Mouse (Mus musculus) spleen, postnatal 36 days (tissue): ENCODE results near the gene Ifnar1.
"Not testable (repeated sequence)": the region's sequence is repeated elsewhere in the genome, so short reads cannot be mapped to it uniquely, and the experiment has no call there.

ENCODE experiments used
- DNase-seq, 2 experiments: peaks; one replicate each; pipeline ENCODE4 v3.0.0; 2022; ENCODE audit warnings: low spot score in 2 of 2, mixed read lengths in 1 of 2

The Ifnar1 gene

GRCm38 (mm10) chr16:91504701-91505100 lies 19.7 kb downstream of the Ifnar1 start:
- DNase-seq: no peak

- DNase-seq: no peak
Observed at GRCm38 (mm10) chr16:91505116-91505601, 20.1 kb downstream of the Ifnar1 start.

GRCm38 (mm10) chr16:91506396-91506795 lies 21.4 kb downstream of the Ifnar1 start:
- no peak for DNase-seq

- DNase-seq: peak; percentile 73 to 79
Observed at GRCm38 (mm10) chr16:91512161-91512787, 27.2 kb downstream of the Ifnar1 start.

GRCm38 (mm10) chr16:91513099-91513498 lies 28.1 kb downstream of the Ifnar1 start:
- no peak for DNase-seq

GRCm38 (mm10) chr16:91517020-91517419 lies 32.0 kb downstream of the Ifnar1 start:
- DNase-seq: no peak

GRCm38 (mm10) chr16:91522040-91522439 lies 37.0 kb downstream of the Ifnar1 start:
- DNase-seq: peak; percentile 65 to 76

GRCm38 (mm10) chr16:91522479-91523309 lies 37.7 kb downstream of the Ifnar1 start:
- peak; percentile 87 to 91 for DNase-seq

- DNase-seq: no peak
Observed at GRCm38 (mm10) chr16:91524206-91524605, 39.2 kb downstream of the Ifnar1 start.

GRCm38 (mm10) chr16:91526274-91526673 lies 41.2 kb downstream of the Ifnar1 start:
- no peak for DNase-seq

GRCm38 (mm10) chr16:91527051-91527450 lies 42.0 kb downstream of the Ifnar1 start:
- DNase-seq: peak; percentile 50 to 67

- no peak for DNase-seq
Observed at GRCm38 (mm10) chr16:91527500-91527899, 42.5 kb downstream of the Ifnar1 start.

GRCm38 (mm10) chr16:91528578-91528977 lies 43.5 kb downstream of the Ifnar1 start:
- no peak for DNase-seq

GRCm38 (mm10) chr16:91530830-91531229 lies 45.8 kb downstream of the Ifnar1 start:
- not testable (repeated sequence) for DNase-seq

GRCm38 (mm10) chr16:91531856-91532255 lies 46.8 kb downstream of the Ifnar1 start:
- no peak for DNase-seq

- DNase-seq: no peak
Observed at GRCm38 (mm10) chr16:91532429-91532828, 47.4 kb downstream of the Ifnar1 start.

GRCm38 (mm10) chr16:91533097-91534001 lies 48.3 kb downstream of the Ifnar1 start:
- DNase-seq: peak; percentile 60 to 64

- DNase-seq: peak; percentile 38 to 53
Observed at GRCm38 (mm10) chr16:91534477-91534876, 49.4 kb downstream of the Ifnar1 start.

GRCm38 (mm10) chr16:91534888-91535287 lies 49.9 kb downstream of the Ifnar1 start:
- no peak for DNase-seq

- no peak for DNase-seq
Observed at GRCm38 (mm10) chr16:91536372-91536771, 51.3 kb downstream of the Ifnar1 start.

GRCm38 (mm10) chr16:91537065-91537464 lies 52.0 kb downstream of the Ifnar1 start:
- DNase-seq: no peak

GRCm38 (mm10) chr16:91538051-91538450 lies 53.0 kb downstream of the Ifnar1 start:
- DNase-seq: no peak
